Mouse (Mus musculus): ENCODE results near the gene Ccdc81. TPM values are rescaled to one million over a fixed set of nuclear protein-coding genes. Genes with fewer than 3 reads are reported as not detected.
A peak's percentile ranks its signal among the peaks of the same experiment; 100 is the strongest.

Ccdc81 gene
- total RNA-seq (2012; rRNA removed) = not detected in 2 replicates
- polyA plus RNA-seq (2012; ENCODE audit: insufficient read depth in 1 of 2, insufficient read length in 2 of 2, low read depth in 1 of 2, low replicate concordance in 2 of 2, missing spikeins in 1 of 2) = not detected

- H3K9me3 ChIP-seq (replicated peaks; ENCODE audit: insufficient read depth, low read length) = no peaks in the 10 kb centered on the region
- H3K27me3 ChIP-seq (ENCODE audit: control insufficient read depth in 1 of 2, insufficient read depth in 2 of 2, low read length in 2 of 2) = peaks cover 5 to 10% of the 10 kb centered on the region in 2 experiments; a peak in 3 of 4 replicates
- H3K9ac ChIP-seq (ENCODE audit: control insufficient read depth, low read depth, low read length, poor library complexity, severe bottlenecking) = no peak within 1 kb of the TSS
- H3K4me1 ChIP-seq (ENCODE audit: control insufficient read depth in 1 of 2, insufficient read depth in 2 of 2, low read length in 2 of 2) = no peaks in the 10 kb centered on the region
- DNase-seq (ENCODE audit: low read depth, low spot score) = no peak
- H3K79me2 ChIP-seq (ENCODE audit: control insufficient read depth, insufficient read depth, low read length, poor library complexity) = no peaks in the 10 kb centered on the region
- no peak within 1 kb of the TSS for H3K27ac ChIP-seq (ENCODE audit: control insufficient read depth, low read depth, low read length)
- H3K4me3 ChIP-seq (ENCODE audit: control insufficient read depth in 1 of 2, insufficient read depth in 1 of 2, low read depth in 2 of 2, low read length in 2 of 2) = no peak within 1 kb of the TSS
- no peak for TF ChIP-seq EP300 (IDR thresholded peaks at IDR 0.05; ENCODE audit: low read depth in 1 of 2, low read length in 2 of 2)
- no peak for TF ChIP-seq E2F4 (IDR thresholded peaks at IDR 0.05; ENCODE audit: borderline replicate concordance, low read depth, low read length)
- TF ChIP-seq SIN3A (IDR thresholded peaks at IDR 0.05; ENCODE audit: low read length) = no peak
- TF ChIP-seq TAL1 (IDR thresholded peaks at IDR 0.05; ENCODE audit: low read length) = no peak
- no peak for TF ChIP-seq USF1 (IDR thresholded peaks at IDR 0.05; ENCODE audit: low read depth, low read length)
- no peak for TF ChIP-seq ELF1 (IDR thresholded peaks at IDR 0.05; ENCODE audit: low read depth, low read length)
- TF ChIP-seq HCFC1 (IDR thresholded peaks at IDR 0.05; ENCODE audit: low read depth, low read length) = no peak
- TF ChIP-seq CHD1 (IDR thresholded peaks at IDR 0.05; ENCODE audit: low read depth, low read length) = no peak
- TF ChIP-seq MEF2A (IDR thresholded peaks at IDR 0.05; ENCODE audit: extremely low read depth, insufficient replicate concordance, low read depth, low read length, poor library complexity, severe bottlenecking) = no peak
- TF ChIP-seq ZC3H11A (IDR thresholded peaks at IDR 0.05; ENCODE audit: low read depth, low read length) = no peak
- no peak for TF ChIP-seq CHD2 (IDR thresholded peaks at IDR 0.05; ENCODE audit: low read length)
- no peak for TF ChIP-seq MAFK (IDR thresholded peaks at IDR 0.05; ENCODE audit: borderline replicate concordance, low read depth, low read length)
- no peak for TF ChIP-seq POLR2AphosphoS5 (IDR thresholded peaks at IDR 0.05; ENCODE audit: borderline replicate concordance, low read depth, low read length)
- no peak for TF ChIP-seq POLR2AphosphoS2 (IDR thresholded peaks at IDR 0.05; ENCODE audit: low read length)
- no peaks in the 10 kb centered on the region for H3K36me3 ChIP-seq (ENCODE audit: control insufficient read depth in 1 of 2, insufficient read depth in 2 of 2, low read length in 2 of 2)
These were observed at the start of gene Ccdc81 for GRCm38 (mm10) chr7:89903442-89904343. TSS of gene Ccdc81 (minus strand) at chr7:89903629.

DNA sequence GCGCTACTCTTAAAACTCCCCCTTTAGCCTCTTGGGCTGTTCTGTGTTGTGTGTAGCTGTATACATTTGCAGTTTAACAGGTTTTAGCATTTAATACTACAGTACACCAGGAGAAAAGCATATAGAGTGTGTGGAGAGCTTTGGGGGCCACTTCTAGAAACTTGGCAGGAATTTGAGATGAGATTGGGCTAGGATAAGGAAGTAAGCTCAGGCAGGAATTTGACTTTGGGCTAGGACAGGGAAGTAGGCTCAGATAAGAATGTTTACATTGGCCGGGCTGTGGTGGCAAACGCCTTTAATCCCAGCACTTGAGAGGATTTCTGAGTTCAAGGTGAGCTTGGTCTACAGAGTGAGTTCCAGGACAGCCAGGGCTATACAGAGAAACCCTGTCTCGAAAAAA lies 46.0 kb upstream of the Ccdc81 start:
- TF ChIP-seq RCOR1 (IDR thresholded peaks at IDR 0.05; ENCODE audit: low read depth, low read length) (peak; percentile 74), GATA1 (IDR thresholded peaks at IDR 0.05; ENCODE audit: low read depth, low read length) (peak; percentile 71), MAFK (IDR thresholded peaks at IDR 0.05; ENCODE audit: borderline replicate concordance, low read depth, low read length) (no peak), RAD21 (IDR thresholded peaks at IDR 0.05; ENCODE audit: low read depth, low read length) (no peak), ZC3H11A (IDR thresholded peaks at IDR 0.05; ENCODE audit: low read depth, low read length) (no peak), CHD1 (IDR thresholded peaks at IDR 0.05; ENCODE audit: low read depth, low read length) (no peak), CTCF (IDR thresholded peaks at IDR 0.05 in 2 of 3, conservative IDR thresholded peaks at IDR 0.05 in 1 of 3; ENCODE audit: control insufficient read depth in 1 of 3, insufficient read depth in 1 of 3, low read depth in 2 of 3, low read length in 3 of 3, poor library complexity in 1 of 3, severe bottlenecking in 1 of 3) (no peak), GABPA (IDR thresholded peaks at IDR 0.05; ENCODE audit: low read depth, low read length) (no peak), SMC3 (IDR thresholded peaks at IDR 0.05; ENCODE audit: low read depth, low read length) (no peak), MEF2A (IDR thresholded peaks at IDR 0.05; ENCODE audit: extremely low read depth, insufficient replicate concordance, low read depth, low read length, poor library complexity, severe bottlenecking) (no peak), EP300 (IDR thresholded peaks at IDR 0.05; ENCODE audit: low read depth in 1 of 2, low read length in 2 of 2) (peak in 1 of 2 experiments; percentile 52; a peak in 2 of 4 replicates), UBTF (IDR thresholded peaks at IDR 0.05; ENCODE audit: borderline replicate concordance, insufficient read depth, low read depth, low read length) (no peak)
- Histone ChIP-seq H3K79me2 (ENCODE audit: control insufficient read depth, insufficient read depth, low read length, poor library complexity) (no peaks in the 10 kb centered on the region), H3K27ac (ENCODE audit: control insufficient read depth, low read depth, low read length) (no peak overlapping the region)

More for the DNA sequence above, 46.0 kb upstream of the Ccdc81 start:
- Histone ChIP-seq H3K9ac (ENCODE audit: control insufficient read depth, low read depth, low read length, poor library complexity, severe bottlenecking) (no peak overlapping the region), H3K4me1 (ENCODE audit: control insufficient read depth in 1 of 2, insufficient read depth in 2 of 2, low read length in 2 of 2) (peaks cover 0 to 4% of the 10 kb centered on the region in 2 experiments; a peak in 1 of 4 replicates), H3K4me3 (ENCODE audit: control insufficient read depth in 1 of 2, insufficient read depth in 1 of 2, low read depth in 2 of 2, low read length in 2 of 2) (no peak overlapping the region), H3K27me3 (ENCODE audit: control insufficient read depth in 1 of 2, insufficient read depth in 2 of 2, low read length in 2 of 2) (no peaks in the 10 kb centered on the region), H3K9me3 (replicated peaks; ENCODE audit: insufficient read depth, low read length) (no peaks in the 10 kb centered on the region), H3K36me3 (ENCODE audit: control insufficient read depth in 1 of 2, insufficient read depth in 2 of 2, low read length in 2 of 2) (peaks cover 0 to 3% of the 10 kb centered on the region in 2 experiments; a peak in 1 of 4 replicates)
- peak; percentile 46 for DNase-seq (ENCODE audit: low read depth, low spot score)
